Mouse (Mus musculus) brain, embryonic 14.5 days (tissue): Measurements from ENCODE around the gene Gm20517.

Source experiments
- CTCF ChIP-seq: fragments of 200-500 bp; IDR thresholded peaks from 2 replicates; pipeline ENCODE4 v1.5.1; 2012; ENCODE audit warnings: inconsistent platforms, mild to moderate bottlenecking, moderate library complexity, borderline replicate concordance; ENCODE audit not compliant: insufficient read depth, insufficient read length; ENCODE audit errors: extremely low read depth
- POLR2A ChIP-seq: fragments of 200-500 bp; IDR thresholded peaks from 2 replicates; pipeline ENCODE4 v1.6.1; 2012; ENCODE audit warnings: mild to moderate bottlenecking, inconsistent platforms, borderline replicate concordance; ENCODE audit not compliant: poor library complexity, insufficient read depth, insufficient read length, severe bottlenecking; ENCODE audit errors: extremely low read depth

- TF ChIP-seq CTCF = no peak
- no peak for TF ChIP-seq POLR2A
Observed at GRCm38 (mm10) chr17:47663009-47663713, 51.8 kb downstream of the Gm20517 start.
